Mouse (Mus musculus) adrenal gland, postnatal 14 days (tissue): Measurements from ENCODE around the gene Rbp4. TPM values are rescaled to one million over a fixed set of nuclear protein-coding genes. Genes with fewer than 3 reads are reported as not detected.
A peak's percentile ranks its signal among the peaks of the same experiment; 100 is the strongest.

Experiments used
- DNase-seq: peaks from one replicate; pipeline ENCODE4 v3.0.0; 2021; ENCODE audit warnings: mixed read lengths
- total RNA-seq: library from RNA; stranded (reverse); gene quantifications from 2 replicates; pipeline ENCODE4 v1.2.3, GENCODE M21; 2021

The Rbp4 gene
- total RNA-seq, 1 experiment from 2014 or later, result 432 TPM

- DNase-seq, result no peak
Observed at GRCm38 (mm10) chr19:38091512-38091985, 33.5 kb downstream of the Rbp4 start.

GRCm38 (mm10) chr19:38089358-38089757 lies 35.7 kb downstream of the Rbp4 start:
- peak; percentile 52 for DNase-seq

GRCm38 (mm10) chr19:38086948-38087551 lies 38.0 kb downstream of the Rbp4 start:
- peak; percentile 79 for DNase-seq

GRCm38 (mm10) chr19:38085841-38086240 lies 39.2 kb downstream of the Rbp4 start:
- DNase-seq, result no peak

GRCm38 (mm10) chr19:38082931-38083525 lies 42.1 kb downstream of the Rbp4 start:
- DNase-seq, result no peak

GRCm38 (mm10) chr19:38081361-38081760 lies 43.7 kb downstream of the Rbp4 start:
- no peak for DNase-seq

GRCm38 (mm10) chr19:38077851-38078540 lies 47.1 kb downstream of the Rbp4 start:
- no peak for DNase-seq

- peak; percentile 60 for DNase-seq
Observed at GRCm38 (mm10) chr19:38076251-38076650, 48.8 kb downstream of the Rbp4 start.

GRCm38 (mm10) chr19:38075051-38075450 lies 50.0 kb downstream of the Rbp4 start:
- DNase-seq, result no peak

- DNase-seq, result no peak
Observed at GRCm38 (mm10) chr19:38073226-38073625, 51.9 kb downstream of the Rbp4 start.

Other genes with a start within 250 kb of the Rbp4 start
- 17.2 and 20.7 TPM in 2 replicates for gene Myof, start 81.7 kb downstream of the Rbp4 start, total RNA-seq
- 8.1 and 8.9 TPM in 2 replicates for gene Cep55, start 70.3 kb downstream of the Rbp4 start, total RNA-seq
- gene Ffar4, start 28.2 kb downstream of the Rbp4 start, total RNA-seq, result 10.8 and 24.9 TPM in 2 replicates
- 1.2 TPM in 1 of 2 replicates, not detected in the other for gene Pde6c, start 7.5 kb upstream of the Rbp4 start, total RNA-seq
- 18.9 and 23.2 TPM in 2 replicates for gene Fra10ac1, start 98.9 kb upstream of the Rbp4 start, total RNA-seq
- 2.6 and 3.5 TPM in 2 replicates for gene Lgi1, start 139.3 kb upstream of the Rbp4 start, total RNA-seq